Mouse (Mus musculus) thymus, adult 2 months (tissue): Measurements from ENCODE around the gene Rad23a. TPM values are rescaled to one million over a fixed set of nuclear protein-coding genes. Genes with fewer than 3 reads are reported as not detected.
A peak's percentile ranks its signal among the peaks of the same experiment; 100 is the strongest.

Experiments
- DNase-seq: peaks from one replicate; pipeline ENCODE4 v3.0.0; 2021
- H3K27ac ChIP-seq: fragments of 200-500 bp; 2 replicates; pipeline ENCODE4 v1.5.1; 2012; ENCODE audit warnings: low read length, control low read depth; ENCODE audit not compliant: control insufficient read depth, insufficient read depth
- H3K27me3 ChIP-seq: fragments of 200-500 bp; 2 replicates; pipeline ENCODE4 v1.6.1; 2012; ENCODE audit warnings: mild to moderate bottlenecking, low read length, moderate library complexity, mixed read lengths; ENCODE audit not compliant: control insufficient read depth, insufficient read depth
- H3K36me3 ChIP-seq: fragments of 200-500 bp; 2 replicates; pipeline ENCODE4 v1.6.1; 2012; ENCODE audit warnings: mild to moderate bottlenecking, low read length, moderate library complexity; ENCODE audit not compliant: control insufficient read depth, insufficient read depth
- H3K4me1 ChIP-seq: fragments of 200-500 bp; replicated peaks from 2 replicates; pipeline ENCODE4 v1.6.1; 2012; ENCODE audit warnings: low read length; ENCODE audit not compliant: control insufficient read depth, insufficient read depth
- H3K4me3 ChIP-seq: fragments of 200-500 bp; 2 replicates; pipeline ENCODE4 v1.5.1; 2012; ENCODE audit warnings: mild to moderate bottlenecking, low read length, control low read depth, moderate library complexity; ENCODE audit not compliant: control insufficient read depth, insufficient read depth
- CTCF ChIP-seq: fragments of 200-500 bp; IDR thresholded peaks from 2 replicates; pipeline ENCODE4 v1.5.1; 2012; ENCODE audit warnings: mild to moderate bottlenecking, control low read depth, low read length, moderate library complexity, borderline replicate concordance; ENCODE audit not compliant: control insufficient read depth, poor library complexity, insufficient read depth; ENCODE audit errors: extremely low read depth
- POLR2A ChIP-seq: fragments of 200-500 bp; IDR thresholded peaks from 2 replicates; pipeline ENCODE4 v1.6.1; 2012; ENCODE audit warnings: mild to moderate bottlenecking, low read length, control low read depth, moderate library complexity; ENCODE audit not compliant: control insufficient read depth, poor library complexity, insufficient read depth; ENCODE audit errors: extremely low read depth
- WGBS: fragments of 180-500 bp; shearing (Covaris S2); methylation state at CpG from one replicate; pipeline ENCODE4 v1.1.7; 2018; 5-methylcytosine and 5-hydroxymethylcytosine counted together
- polyA plus RNA-seq: library from polyadenylated mRNA; depleted of rRNA; stranded (reverse); fragments of >200 nt; gene quantifications from 2 replicates; pipeline ENCODE4 v1.2.3, GENCODE M21; 2012

Rad23a gene
- polyA plus RNA-seq, 1 experiment: 109 TPM

GRCm38 (mm10) chr8:84847684-84848435 is 7.4 kb upstream of the Rad23a start:
- H3K4me3 ChIP-seq: no peak overlapping the region
- WGBS: 4% methylated on average over 6 of the region's 6 CpGs
- peaks cover 14% of the 10 kb centered on the region for H3K4me1 ChIP-seq
- DNase-seq: peak; percentile 29
- TF ChIP-seq CTCF: no peak
- no peak for TF ChIP-seq POLR2A
- H3K27ac ChIP-seq: peak overlapping the region; percentile 84
- H3K36me3 ChIP-seq: peaks cover 19% of the 10 kb centered on the region
- H3K27me3 ChIP-seq: no peaks in the 10 kb centered on the region

- H3K27ac ChIP-seq: peak within 1 kb of the TSS; percentile 84
- DNase-seq: peak; percentile 99
- H3K4me3 ChIP-seq: peak within 1 kb of the TSS; percentile 81
- peaks cover 14% of the 10 kb centered on the region for H3K4me1 ChIP-seq
- H3K36me3 ChIP-seq: peaks cover 23% of the 10 kb centered on the region
- TF ChIP-seq CTCF (peak; percentile 53; the same call in 1 of the 2 replicates), POLR2A (peak; percentile 96)
- under 1% methylated on average over 55 of the region's 55 CpGs for WGBS
- H3K27me3 ChIP-seq: no peaks in the 10 kb centered on the region
These were observed 6.5 kb upstream of the Rad23a start, which contains the start of gene Calr for GRCm38 (mm10) chr8:84846722-84847572. Calr (minus strand) TSS chr8:84846934.

GRCm38 (mm10) chr8:84846094-84846721 is 5.7 kb upstream of the Rad23a start:
- TF ChIP-seq CTCF: no peak
- no peak for TF ChIP-seq POLR2A
- peak; percentile 17 for DNase-seq
- under 1% methylated on average over 30 of the region's 30 CpGs for WGBS
- H3K27ac ChIP-seq: peak overlapping the region; percentile 39
- peaks cover 25% of the 10 kb centered on the region for H3K36me3 ChIP-seq
- H3K4me1 ChIP-seq: peaks cover 14% of the 10 kb centered on the region
- H3K27me3 ChIP-seq: no peaks in the 10 kb centered on the region
- peak overlapping the region; percentile 81 for H3K4me3 ChIP-seq

- peaks cover 25% of the 10 kb centered on the region for H3K36me3 ChIP-seq
- no peak for DNase-seq
- peaks cover 14% of the 10 kb centered on the region for H3K4me1 ChIP-seq
- TF ChIP-seq POLR2A: no peak
- TF ChIP-seq CTCF: no peak
- WGBS: 10% methylated on average over 12 of the region's 12 CpGs
- no peaks in the 10 kb centered on the region for H3K27me3 ChIP-seq
- H3K4me3 ChIP-seq: peak overlapping the region; percentile 81
- no peak overlapping the region for H3K27ac ChIP-seq
These were observed 5.1 kb upstream of the Rad23a start for GRCm38 (mm10) chr8:84845355-84846093.

- H3K4me1 ChIP-seq: peaks cover 18% of the 10 kb centered on the region
- WGBS: 91% methylated on average over 9 of the region's 9 CpGs
- H3K36me3 ChIP-seq: peaks cover 25% of the 10 kb centered on the region
- TF ChIP-seq POLR2A: no peak
- TF ChIP-seq CTCF: no peak
- H3K27ac ChIP-seq: no peak overlapping the region
- no peaks in the 10 kb centered on the region for H3K27me3 ChIP-seq
- no peak for DNase-seq
- H3K4me3 ChIP-seq: no peak overlapping the region
These were observed 4.1 kb upstream of the Rad23a start for GRCm38 (mm10) chr8:84844397-84845070.
